Mouse (Mus musculus): Measurements from ENCODE around the gene Msmp.

Msmp gene

GRCm38 (mm10) chr4:43560243-43560611 is 24.1 kb downstream of the Msmp start:
- no peak for TF ChIP-seq GATA4 (IDR thresholded peaks at IDR 0.05; ENCODE audit: insufficient replicate concordance, low read length)

GRCm38 (mm10) chr4:43559519-43560242 is 24.6 kb downstream of the Msmp start:
- no peak for TF ChIP-seq GATA4 (IDR thresholded peaks at IDR 0.05; ENCODE audit: insufficient replicate concordance, low read length)

GRCm38 (mm10) chr4:43558631-43559356 is 25.5 kb downstream of the Msmp start:
- no peak for TF ChIP-seq GATA4 (IDR thresholded peaks at IDR 0.05; ENCODE audit: insufficient replicate concordance, low read length)

GRCm38 (mm10) chr4:43558028-43558630 is 26.2 kb downstream of the Msmp start:
- TF ChIP-seq GATA4 (IDR thresholded peaks at IDR 0.05; ENCODE audit: insufficient replicate concordance, low read length), result no peak

GRCm38 (mm10) chr4:43555926-43556325 is 28.4 kb downstream of the Msmp start:
- TF ChIP-seq GATA4 (IDR thresholded peaks at IDR 0.05; ENCODE audit: insufficient replicate concordance, low read length), result no peak

GRCm38 (mm10) chr4:43553891-43554290 is 30.4 kb downstream of the Msmp start:
- no peak for TF ChIP-seq GATA4 (IDR thresholded peaks at IDR 0.05; ENCODE audit: insufficient replicate concordance, low read length)

- TF ChIP-seq GATA4 (IDR thresholded peaks at IDR 0.05; ENCODE audit: insufficient replicate concordance, low read length), result no peak
Measured at GRCm38 (mm10) chr4:43552437-43552836, 31.9 kb downstream of the Msmp start.

- TF ChIP-seq GATA4 (IDR thresholded peaks at IDR 0.05; ENCODE audit: insufficient replicate concordance, low read length), result no peak
Measured at GRCm38 (mm10) chr4:43549055-43549454, 35.2 kb downstream of the Msmp start.

- TF ChIP-seq GATA4 (IDR thresholded peaks at IDR 0.05; ENCODE audit: insufficient replicate concordance, low read length), result no peak
Measured at GRCm38 (mm10) chr4:43547160-43547559, 37.1 kb downstream of the Msmp start.

GRCm38 (mm10) chr4:43546375-43547047 is 37.8 kb downstream of the Msmp start:
- TF ChIP-seq GATA4 (IDR thresholded peaks at IDR 0.05; ENCODE audit: insufficient replicate concordance, low read length), result no peak

GRCm38 (mm10) chr4:43542044-43542443 is 42.2 kb downstream of the Msmp start:
- no peak for TF ChIP-seq GATA4 (IDR thresholded peaks at IDR 0.05; ENCODE audit: insufficient replicate concordance, low read length)

- TF ChIP-seq GATA4 (IDR thresholded peaks at IDR 0.05; ENCODE audit: insufficient replicate concordance, low read length), result no peak
Measured at GRCm38 (mm10) chr4:43536031-43536430, 48.3 kb downstream of the Msmp start.

- TF ChIP-seq GATA4 (IDR thresholded peaks at IDR 0.05; ENCODE audit: insufficient replicate concordance, low read length), result no peak
Measured at GRCm38 (mm10) chr4:43535628-43536027, 48.7 kb downstream of the Msmp start.

- 0 out of 2 replicates have a peak, but pooled peaks have one; percentile 58 for TF ChIP-seq GATA4 (IDR thresholded peaks at IDR 0.05; ENCODE audit: insufficient replicate concordance, low read length)
Measured at GRCm38 (mm10) chr4:43533270-43533669, 51.0 kb downstream of the Msmp start.
